Mouse (Mus musculus) ES-Bruce4 (cell line): ENCODE measurements around the gene Chic2.

Experiments
- EP300 ChIP-seq: IDR thresholded peaks from 2 replicates; pipeline ENCODE4 v1.6.1; 2011; ENCODE audit warnings: low read depth, low read length; ENCODE audit not compliant: insufficient read depth
- POLR2A ChIP-seq: IDR thresholded peaks from one replicate; pipeline ENCODE4 v1.8.1; 2011; ENCODE audit warnings: low read length; ENCODE audit not compliant: insufficient read depth

- TF ChIP-seq POLR2A (no peak), EP300 (no peak)
Measured at GRCm38 (mm10) chr5:75083591-75084392, 39.2 kb upstream of the Chic2 start.
